Mouse (Mus musculus) CH12.LX (cell line): ENCODE data around the gene Galnt9.

ENCODE experiments used
- CHD2 ChIP-seq: IDR thresholded peaks from 2 replicates; pipeline ENCODE4 v1.6.1; 2011; ENCODE audit warnings: low read length, improper control_type of control experiment
- CTCF ChIP-seq, 2 experiments: IDR thresholded peaks in 1 of 2; conservative IDR thresholded peaks in 1 of 2; 2 replicates each; pipeline ENCODE4 v1.5.1; 2011 to 2012; ENCODE audit warnings: low read depth in 2 of 2, low read length in 2 of 2, improper control_type of control experiment in 1 of 2, inconsistent platforms in 1 of 2, mild to moderate bottlenecking in 1 of 2, moderate library complexity in 1 of 2
- EP300 ChIP-seq: IDR thresholded peaks from 2 replicates; pipeline ENCODE4 v1.6.1; 2011; ENCODE audit warnings: low read length, improper control_type of control experiment
- GABPA ChIP-seq: IDR thresholded peaks from 2 replicates; pipeline ENCODE4 v1.6.1; 2012; ENCODE audit warnings: low read depth, low read length, improper control_type of control experiment, inconsistent platforms; ENCODE audit not compliant: insufficient replicate concordance
- MAFK ChIP-seq: IDR thresholded peaks from 2 replicates; pipeline ENCODE4 v1.6.1; 2011; ENCODE audit warnings: low read length, improper control_type of control experiment; ENCODE audit not compliant: insufficient replicate concordance
- MAX ChIP-seq: IDR thresholded peaks from 2 replicates; pipeline ENCODE4 v1.6.1; 2011; ENCODE audit warnings: low read length, improper control_type of control experiment
- MAZ ChIP-seq: IDR thresholded peaks from 2 replicates; pipeline ENCODE4 v1.6.1; 2012; ENCODE audit warnings: low read depth, mild to moderate bottlenecking, inconsistent platforms, low read length, improper control_type of control experiment, moderate library complexity
- PAX5 ChIP-seq: IDR thresholded peaks from 2 replicates; pipeline ENCODE4 v1.6.1; 2012; ENCODE audit warnings: low read length, inconsistent platforms, mixed read lengths
- POLR2A ChIP-seq: IDR thresholded peaks from 2 replicates; pipeline ENCODE4 v1.6.1; 2011; ENCODE audit warnings: low read depth, mild to moderate bottlenecking, improper control_type of control experiment, low read length
- RCOR1 ChIP-seq: conservative IDR thresholded peaks from 2 replicates; pipeline ENCODE4 v1.6.1; 2012; ENCODE audit warnings: low read depth, mild to moderate bottlenecking, inconsistent platforms, low read length, improper control_type of control experiment
- TCF12 ChIP-seq: IDR thresholded peaks from 2 replicates; pipeline ENCODE4 v1.6.1; 2014; ENCODE audit warnings: low read depth, mild to moderate bottlenecking, inconsistent platforms, low read length, improper control_type of control experiment
- UBTF ChIP-seq: IDR thresholded peaks from 2 replicates; pipeline ENCODE4 v1.6.1; 2012; ENCODE audit warnings: low read depth, mild to moderate bottlenecking, inconsistent platforms, low read length, improper control_type of control experiment, moderate library complexity
- ZKSCAN1 ChIP-seq: IDR thresholded peaks from 2 replicates; pipeline ENCODE4 v1.6.1; 2012; ENCODE audit warnings: low read depth, inconsistent platforms, low read length, improper control_type of control experiment, borderline replicate concordance
- ZMIZ1 ChIP-seq: IDR thresholded peaks from 2 replicates; pipeline ENCODE4 v1.6.1; 2012; ENCODE audit warnings: low read depth, mild to moderate bottlenecking, inconsistent platforms, low read length, improper control_type of control experiment

GRCm38 (mm10) chr5:110604311-110604710 lies 60.2 kb downstream of the Galnt9 start:
- TF ChIP-seq ZMIZ1 (no peak), CTCF (conservative IDR thresholded peaks at IDR 0.05 in 1 of 2, IDR thresholded peaks at IDR 0.05 in 1 of 2; ENCODE audit: low read depth in 2 of 2, low read length in 2 of 2) (no peak), POLR2A (no peak), PAX5 (no peak), EP300 (no peak), MAX (no peak), RCOR1 (no peak), MAZ (no peak), MAFK (no peak), TCF12 (no peak), ZKSCAN1 (no peak), GABPA (no peak), CHD2 (no peak), UBTF (no peak)
